Mouse (Mus musculus): ENCODE data around the gene Gm10230. TPM values are rescaled to one million over a fixed set of nuclear protein-coding genes. Genes with fewer than 3 reads are reported as not detected.
"Not testable (repeated sequence)": the region's sequence is repeated elsewhere in the genome, so short reads cannot be mapped to it uniquely, and the experiment has no call there.

Gene Gm10230
- not detected for total RNA-seq (2021)
- long read RNA-seq, experiment 1, result 0 reads
- long read RNA-seq, experiment 2, result 0 reads

GRCm38 (mm10) chrX:27494782-27495181 is at the start of gene Gm10230:
Gene Gm10230 (minus strand): TSS chrX:27494882.
- not testable (repeated sequence) for DNase-seq

Small RNA genes within 50 kb of the gene (microRNA-seq; reads per million reads assigned to microRNA genes)
- gene Gm44452, result 0 reads per million in 2 experiments
